Mouse (Mus musculus) left cerebral cortex, postnatal 10 days (tissue): ENCODE measurements around the gene Gm14569. TPM values are rescaled to one million over a fixed set of nuclear protein-coding genes. Genes with fewer than 3 reads are reported as not detected.
A peak's percentile ranks its signal among the peaks of the same experiment; 100 is the strongest.

Source experiments
- DNase-seq, 2 experiments: peaks; one replicate each; pipeline ENCODE4 v3.0.0; 2021 to 2022; ENCODE audit warnings: low spot score in 2 of 2, mixed read lengths in 1 of 2; ENCODE audit errors: extremely low spot score in 1 of 2
- intact Hi-C: fragments of 180-260 bp; cut with DNase I; formaldehyde crosslinking; loops from one replicate; pipeline ENCODE4 v1.15.1; 2025
- microRNA-seq: library from miRNA; unstranded; fragments of <30 nt; microRNA quantifications from one replicate; pipeline ENCODE4 v1.2.0, GENCODE M21; 2022
- total RNA-seq, 2 experiments: library from RNA; stranded (reverse); gene quantifications; 2 replicates each; pipeline ENCODE4 v1.2.3; 2021

Gene Gm14569
- total RNA-seq, 2 experiments from 2014 or later, result 0.28 to 0.39 TPM

DNA sequence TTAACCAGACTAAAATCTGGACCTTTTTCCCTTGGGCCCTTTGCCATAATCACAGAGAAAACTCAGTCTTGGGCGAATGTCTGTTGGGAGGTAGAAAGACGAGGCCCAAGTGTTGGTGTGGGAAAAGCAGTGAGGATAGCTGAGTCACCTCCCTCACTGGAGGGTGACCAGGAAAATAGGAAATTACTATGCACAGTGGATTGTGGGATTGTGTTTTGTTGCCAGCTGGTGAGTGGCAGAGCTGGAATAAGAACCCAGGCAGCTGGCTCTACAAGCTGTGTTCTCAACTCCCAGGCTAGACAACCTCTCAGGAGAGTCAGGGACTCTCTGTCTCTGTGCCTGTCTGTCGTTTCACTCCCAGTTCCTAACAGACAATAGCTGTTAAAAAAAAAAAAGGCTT, 101.7 kb downstream of the Gm14569 start:
- peak in 1 of 2 experiments; percentile 34 for DNase-seq
- intact Hi-C loops, result loop anchor here (5.0 to 10.0 kb wide), 2 partner anchors 163 to 555 kb away; no protein-coding TSS in a partner anchor

DNA sequence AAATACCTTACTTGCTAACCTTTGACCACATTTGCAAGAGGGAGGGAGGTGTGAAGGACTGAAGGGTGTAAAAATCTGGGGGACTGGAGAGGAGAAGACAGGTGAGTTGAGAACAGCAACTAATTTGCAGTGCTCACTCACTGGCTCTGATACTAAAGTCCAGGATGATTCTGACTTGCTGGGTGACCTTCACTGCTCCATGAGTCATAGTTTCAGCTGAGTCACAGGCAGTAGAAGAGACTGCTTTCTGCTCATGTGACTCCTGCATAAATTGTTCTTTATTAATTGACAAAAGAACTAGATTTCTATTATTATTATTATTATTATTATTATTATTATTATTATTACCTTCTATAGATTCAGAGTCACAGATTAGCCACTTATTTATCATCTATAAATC, 106.3 kb downstream of the Gm14569 start:
- no peak for DNase-seq
- intact Hi-C loops, result no loop called here

Small RNA genes within 50 kb of the gene (microRNA-seq; reads per million reads assigned to microRNA genes)
- gene Gm44485, result not detected

Other genes with a start within 250 kb of the Gm14569 start
- gene Lonrf3, start 163.5 kb downstream of the Gm14569 start, total RNA-seq, result 1 to 10 TPM; 7.4 to 9.7 TPM
- not detected for gene Gm6268, start 90.5 kb downstream of the Gm14569 start, total RNA-seq
- gene Pgrmc1, start 106.4 kb upstream of the Gm14569 start, total RNA-seq, result 100 to 1,000 TPM; 327 to 343 TPM
- gene Akap17b, start 153.6 kb upstream of the Gm14569 start, total RNA-seq, result 10 to 100 TPM in 1 of 2 experiments, 1 to 10 TPM in 1; 8.1 to 10.2 TPM